Mouse (Mus musculus): Measurements from ENCODE around the gene Rtn4rl1. TPM values are rescaled to one million over a fixed set of nuclear protein-coding genes. Genes with fewer than 3 reads are reported as not detected.
A peak's percentile ranks its signal among the peaks of the same experiment; 100 is the strongest.

The Rtn4rl1 gene
- total RNA-seq, 2 experiments from 2014 or later: 20.3 to 23.2 TPM

DNA sequence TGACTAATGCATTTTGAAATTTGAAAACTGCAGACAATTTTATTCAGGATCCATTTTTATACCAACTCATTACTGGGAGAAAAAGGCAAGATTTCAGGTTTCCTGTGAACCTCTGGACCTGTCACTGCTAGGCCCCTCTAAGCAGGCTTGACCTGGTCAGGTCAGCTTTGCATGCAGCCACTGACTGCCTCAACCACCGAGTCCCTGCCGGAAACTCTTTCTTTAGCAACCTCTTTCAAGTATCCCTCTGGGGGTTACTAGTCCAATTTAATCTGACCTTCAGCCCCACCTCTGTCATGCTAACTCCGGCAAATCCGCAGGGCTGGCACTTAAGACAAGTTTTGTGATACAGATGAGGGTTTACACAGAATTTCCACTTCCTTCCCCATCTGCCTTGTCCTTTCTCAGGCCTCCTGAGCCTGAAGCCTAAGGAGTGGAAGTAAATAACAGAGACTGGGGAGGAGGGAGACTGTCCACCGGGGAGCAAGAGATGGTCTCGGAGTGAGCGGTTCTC, 58.0 kb downstream of the Rtn4rl1 start:
- DNase-seq: no peak

DNA sequence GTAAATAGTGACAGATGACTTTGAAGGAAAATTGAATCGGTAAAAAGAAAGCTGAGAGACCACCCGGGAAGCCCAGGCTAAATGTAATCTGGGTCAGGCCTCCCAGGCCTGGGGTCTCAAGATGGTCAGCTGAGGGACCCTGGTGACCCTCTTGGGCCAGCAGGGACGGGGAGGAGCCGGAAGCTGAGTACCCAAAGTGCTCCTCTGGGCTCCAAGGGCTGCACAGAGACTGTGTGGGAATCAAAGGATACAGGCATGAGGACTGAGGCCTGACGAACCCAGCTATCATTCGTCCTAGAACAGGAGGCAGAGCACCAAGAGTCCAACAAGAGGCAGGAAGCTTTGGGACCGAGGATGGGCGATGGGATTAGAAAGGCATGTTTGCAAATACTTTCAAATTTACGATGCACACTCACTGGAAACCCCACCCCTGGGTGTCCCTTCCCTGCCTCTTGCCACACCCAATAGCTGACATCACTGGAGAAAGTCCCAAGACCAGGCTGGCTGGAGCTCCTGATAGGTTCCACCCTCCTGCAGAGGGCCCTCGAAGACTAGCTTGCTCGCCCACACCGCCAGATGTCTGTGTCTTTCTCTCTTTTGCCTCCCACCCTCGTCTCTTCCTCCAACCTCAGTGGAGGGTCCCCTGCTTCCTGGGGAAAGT, 60.8 kb downstream of the Rtn4rl1 start:
- DNase-seq: peak; percentile 63

DNA sequence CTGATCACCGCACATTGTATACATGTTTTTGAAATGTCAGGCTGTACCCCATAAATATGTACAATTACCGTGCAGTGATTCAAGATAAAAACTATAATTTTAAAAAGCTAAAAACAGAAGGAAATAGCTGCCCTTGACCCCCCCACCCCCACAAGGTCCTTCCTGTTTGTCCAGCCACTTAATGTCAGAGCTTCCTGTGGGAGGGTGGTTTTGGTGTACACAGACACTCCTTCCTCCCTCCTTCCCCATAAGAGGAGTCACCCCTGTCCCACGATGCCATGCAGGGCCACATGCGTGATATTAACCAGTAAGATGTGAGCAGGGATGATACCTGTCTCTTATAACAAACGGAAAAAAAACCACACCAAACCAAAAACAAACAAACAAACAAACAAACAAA, 61.7 kb downstream of the Rtn4rl1 start:
- DNase-seq: no peak

DNA sequence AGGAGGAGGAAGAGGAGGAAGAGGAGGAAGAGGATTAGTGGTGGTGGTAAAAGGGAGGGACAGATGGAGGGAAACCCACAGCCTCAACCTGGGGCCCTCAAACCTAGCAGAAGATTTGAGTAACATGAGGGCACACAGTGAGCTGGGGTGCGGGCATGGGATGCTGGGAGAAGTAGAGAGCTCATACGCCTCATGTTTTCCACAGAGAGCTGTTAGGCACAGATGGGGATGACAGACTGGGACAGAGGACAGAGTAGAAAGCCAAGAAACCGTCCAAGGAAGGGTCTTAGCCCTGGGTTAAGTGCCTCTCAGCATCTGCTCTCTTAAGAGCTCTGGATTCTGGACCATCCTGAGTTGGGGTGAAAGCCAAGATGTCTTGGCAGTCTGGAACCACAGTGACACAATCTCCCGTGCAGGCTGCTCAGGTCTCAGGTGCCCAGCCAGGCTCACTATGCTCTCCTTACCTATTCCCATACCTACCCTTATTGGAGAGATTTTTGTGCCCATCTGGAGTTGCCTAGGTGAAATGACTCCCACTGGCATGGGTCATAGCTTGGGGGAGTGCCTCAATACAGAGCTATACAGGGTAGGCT, 63.6 kb downstream of the Rtn4rl1 start:
- no peak for DNase-seq

DNA sequence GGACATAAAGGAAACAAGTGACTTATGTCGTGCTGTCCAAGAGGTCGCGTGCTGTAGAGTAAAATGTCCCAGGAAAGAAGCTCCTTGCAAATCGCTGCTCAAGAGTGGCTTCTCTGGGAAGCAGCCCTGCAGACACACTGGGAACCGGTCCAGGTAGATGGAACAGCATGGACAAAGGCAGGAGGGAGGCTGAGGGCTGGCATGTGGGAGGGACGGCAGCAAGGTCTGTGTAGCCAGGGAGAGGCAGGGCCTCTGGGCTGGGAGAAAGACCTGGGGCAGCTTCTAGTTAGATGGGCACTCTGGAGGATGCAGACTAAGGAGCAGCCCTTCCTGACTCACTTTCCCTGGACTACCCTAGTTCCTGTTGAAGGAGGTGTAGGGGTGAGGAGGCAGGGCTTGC, 65.8 kb downstream of the Rtn4rl1 start:
- DNase-seq: peak; percentile 53

DNA sequence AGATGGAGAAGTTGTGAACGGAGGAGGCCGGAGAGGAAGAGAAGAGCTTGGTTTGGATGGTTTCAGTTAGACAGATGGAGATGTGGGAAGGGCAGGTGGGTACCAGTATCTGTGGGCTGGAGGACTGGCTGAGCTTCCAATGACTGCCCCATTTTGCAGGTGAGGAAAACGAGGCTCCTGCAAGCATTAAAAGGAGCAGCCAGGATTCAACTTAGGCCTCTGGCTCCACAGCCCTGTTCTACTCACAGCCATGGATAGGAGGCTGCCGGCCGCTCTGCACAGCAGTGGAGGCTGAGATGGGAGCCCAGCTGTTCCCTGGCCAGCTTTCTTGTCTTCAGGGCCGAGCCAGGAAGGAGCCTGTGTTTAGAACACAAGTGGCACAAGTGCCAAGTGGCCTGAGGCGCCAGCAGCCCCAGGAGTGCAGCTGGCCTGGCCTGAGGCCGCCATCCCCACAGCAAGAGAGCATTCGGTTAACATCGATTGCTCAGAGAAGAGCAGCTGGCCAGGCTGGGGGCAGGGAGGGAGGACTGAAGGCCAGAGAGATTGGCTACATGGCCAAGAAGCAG, 66.5 kb downstream of the Rtn4rl1 start:
- DNase-seq: peak; percentile 49

DNA sequence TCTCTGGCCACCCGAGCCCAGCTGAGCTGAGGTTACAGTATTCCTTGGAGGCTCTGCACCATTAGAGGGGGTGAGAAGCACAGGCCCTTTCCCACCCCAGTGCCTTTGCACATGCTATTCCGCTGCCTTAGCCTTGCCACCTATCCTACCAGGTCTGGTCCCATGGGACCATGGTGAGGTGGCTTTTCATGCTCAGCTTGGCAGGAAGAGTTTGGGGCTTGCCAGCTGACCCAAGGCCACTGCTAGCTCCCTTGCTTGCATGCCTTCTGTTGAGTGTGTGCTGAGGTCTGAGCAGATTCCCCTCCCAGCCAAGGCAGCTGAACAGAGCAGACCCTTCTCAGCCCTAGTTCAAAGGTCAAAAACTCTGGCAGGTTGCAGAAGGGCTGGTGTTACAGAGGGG, 67.4 kb downstream of the Rtn4rl1 start:
- DNase-seq: no peak

DNA sequence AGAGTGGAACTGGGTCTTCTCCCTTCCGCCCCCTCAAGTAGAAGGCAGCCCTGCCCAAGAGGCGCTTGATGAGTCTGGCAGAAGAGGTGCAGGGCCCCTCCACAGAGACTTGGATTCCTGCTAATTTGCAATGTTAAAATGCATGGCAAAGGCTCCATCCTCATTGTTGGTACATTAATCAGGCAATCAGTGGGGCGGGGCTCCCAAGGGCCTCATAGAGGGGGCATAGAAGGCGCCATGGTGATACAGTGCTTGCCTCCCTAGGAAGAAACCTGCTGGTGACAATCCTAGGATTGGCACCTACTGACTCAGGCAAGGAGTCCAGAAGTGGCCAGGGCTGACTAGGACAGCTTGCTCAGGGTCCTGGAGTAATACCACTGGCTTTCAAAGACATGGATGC, 68.1 kb downstream of the Rtn4rl1 start:
- DNase-seq: no peak

DNA sequence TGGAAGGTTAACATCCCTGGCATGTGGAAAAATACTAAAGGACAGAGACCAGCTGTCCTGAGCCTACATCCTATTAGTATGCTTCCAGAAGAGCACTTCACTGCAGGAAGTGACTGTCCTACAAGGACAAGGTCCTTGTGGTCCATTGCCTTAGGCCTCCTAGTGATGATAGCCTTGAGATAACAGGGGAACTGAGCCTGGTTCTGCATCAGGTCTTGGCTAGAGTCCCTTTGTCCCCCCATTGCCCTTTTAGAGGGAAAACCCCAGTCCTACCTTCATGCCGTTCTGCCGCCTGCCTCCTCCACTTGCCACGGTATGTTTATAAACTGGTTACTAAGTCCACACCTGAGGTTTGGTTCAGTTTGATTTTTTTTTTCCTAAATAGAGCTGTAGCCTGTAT, 68.6 kb downstream of the Rtn4rl1 start:
- no peak for DNase-seq

DNA sequence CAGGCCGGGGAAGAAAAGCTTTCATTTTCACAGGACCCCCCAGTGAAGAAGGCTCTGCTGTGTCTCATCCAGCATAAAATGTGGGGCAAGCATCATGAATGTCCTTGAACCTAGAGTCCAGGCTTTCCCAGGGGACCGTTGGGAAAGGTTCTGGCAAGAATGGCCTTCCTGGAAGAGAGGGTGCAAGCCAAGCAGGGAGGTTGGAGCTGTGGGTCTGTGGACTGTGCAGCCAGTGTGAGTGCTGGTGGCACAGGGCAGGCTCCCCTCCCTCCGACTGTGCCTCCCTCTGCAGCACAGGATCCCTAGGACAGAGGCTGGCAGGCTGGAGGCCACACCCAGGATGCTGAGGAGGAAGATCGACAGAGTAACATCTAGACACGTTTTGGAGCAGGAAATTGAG, 69.2 kb downstream of the Rtn4rl1 start:
- no peak for DNase-seq

DNA sequence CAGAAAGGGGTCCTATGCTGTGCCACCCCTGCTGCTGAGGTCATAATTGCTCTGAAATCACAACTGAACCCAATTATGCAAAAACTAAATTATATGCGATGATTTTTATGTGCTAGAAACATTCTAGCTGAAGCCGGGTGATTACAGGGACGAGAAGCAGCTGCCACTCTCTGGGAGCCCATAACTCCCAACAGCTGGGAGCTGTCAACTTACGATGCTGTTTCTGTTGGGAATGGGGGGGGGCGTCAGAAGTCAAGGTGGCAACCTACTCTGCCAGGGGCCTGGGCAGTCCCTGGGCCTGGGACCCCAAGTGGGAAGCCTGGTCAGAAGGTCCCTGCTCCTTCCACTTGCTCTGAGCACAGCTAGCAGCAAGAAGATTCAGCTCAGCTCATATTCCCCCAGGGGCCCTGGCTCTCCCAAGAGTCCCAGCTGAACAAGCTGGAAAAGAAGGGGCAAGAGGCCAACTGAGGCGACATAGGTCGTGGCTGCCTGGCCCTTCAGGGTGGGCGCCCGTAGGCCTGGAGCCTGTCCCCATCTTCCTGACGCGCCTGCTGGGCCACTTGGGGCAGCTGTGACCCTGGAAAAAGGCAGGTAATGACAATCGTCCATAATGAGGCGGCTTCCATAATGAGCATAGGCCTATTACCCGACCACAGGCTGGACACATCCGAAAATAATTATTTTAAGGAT, 69.8 kb downstream of the Rtn4rl1 start:
- peak; percentile 54 for DNase-seq

DNA sequence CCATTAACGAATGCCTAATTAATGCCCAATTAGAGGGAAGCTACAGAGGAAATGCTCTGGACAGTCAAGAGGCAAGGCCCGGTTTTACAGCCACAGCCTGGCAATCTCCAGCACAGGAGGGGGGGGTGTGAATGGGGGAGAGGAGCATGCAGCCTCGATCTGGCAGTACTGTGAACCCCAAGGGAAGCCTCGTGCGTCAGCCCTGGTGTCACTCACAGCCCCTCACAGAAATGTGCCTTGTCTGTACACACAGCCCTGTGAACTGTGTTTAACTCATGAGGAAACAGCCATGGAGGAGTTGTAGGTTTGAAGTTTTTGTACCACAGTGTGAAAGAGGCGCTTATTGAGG, 70.4 kb downstream of the Rtn4rl1 start:
- DNase-seq: peak; percentile 50

DNA sequence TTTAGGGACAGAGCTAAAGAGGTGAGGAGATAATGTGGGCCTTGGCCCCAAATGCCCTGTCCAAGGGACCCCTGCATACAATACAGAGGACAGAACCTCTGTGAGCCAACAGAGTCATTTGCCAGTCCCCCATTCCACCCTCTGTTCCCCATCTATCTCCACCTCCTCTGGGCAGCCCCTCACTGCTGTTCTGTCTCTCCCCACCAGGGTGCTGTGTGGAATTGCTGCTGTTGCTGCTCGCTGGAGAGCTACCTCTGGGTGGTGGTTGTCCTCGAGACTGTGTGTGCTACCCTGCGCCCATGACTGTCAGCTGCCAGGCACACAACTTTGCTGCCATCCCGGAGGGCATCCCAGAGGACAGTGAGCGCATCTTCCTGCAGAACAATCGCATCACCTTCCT, 71.0 kb downstream of the Rtn4rl1 start:
- no peak for DNase-seq

DNA sequence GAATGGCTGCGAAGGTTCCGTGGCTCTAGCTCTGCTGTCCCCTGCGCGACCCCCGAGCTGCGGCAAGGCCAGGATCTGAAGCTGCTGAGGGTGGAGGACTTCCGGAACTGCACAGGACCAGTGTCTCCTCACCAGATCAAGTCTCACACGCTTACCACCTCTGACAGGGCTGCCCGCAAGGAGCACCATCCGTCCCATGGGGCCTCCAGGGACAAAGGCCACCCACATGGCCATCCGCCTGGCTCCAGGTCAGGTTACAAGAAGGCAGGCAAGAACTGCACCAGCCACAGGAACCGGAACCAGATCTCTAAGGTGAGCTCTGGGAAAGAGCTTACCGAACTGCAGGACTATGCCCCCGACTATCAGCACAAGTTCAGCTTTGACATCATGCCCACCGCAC, 72.0 kb downstream of the Rtn4rl1 start:
- DNase-seq: no peak

DNA sequence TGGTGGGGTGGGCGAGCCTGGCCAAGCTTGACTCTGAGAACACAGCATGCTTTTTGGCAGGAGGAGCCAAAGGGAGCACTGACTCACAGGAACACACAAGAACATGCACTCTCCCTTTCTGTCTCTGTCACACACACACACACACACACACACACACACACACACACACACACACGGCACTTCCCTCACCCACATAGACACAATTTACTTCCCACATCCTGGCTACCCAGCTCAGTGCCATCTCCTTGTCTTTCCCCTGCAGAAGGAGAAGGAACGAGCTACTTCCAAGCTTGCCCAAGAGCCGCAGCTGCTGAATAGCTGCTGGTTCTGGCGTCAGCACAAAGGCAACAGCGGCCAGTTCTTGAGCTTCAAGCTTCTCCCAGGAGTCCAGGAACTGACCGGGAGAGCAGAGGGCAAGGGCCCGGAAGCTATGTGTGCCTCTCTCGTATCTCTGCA, 74.3 kb downstream of the Rtn4rl1 start:
- peak; percentile 59 for DNase-seq

DNA sequence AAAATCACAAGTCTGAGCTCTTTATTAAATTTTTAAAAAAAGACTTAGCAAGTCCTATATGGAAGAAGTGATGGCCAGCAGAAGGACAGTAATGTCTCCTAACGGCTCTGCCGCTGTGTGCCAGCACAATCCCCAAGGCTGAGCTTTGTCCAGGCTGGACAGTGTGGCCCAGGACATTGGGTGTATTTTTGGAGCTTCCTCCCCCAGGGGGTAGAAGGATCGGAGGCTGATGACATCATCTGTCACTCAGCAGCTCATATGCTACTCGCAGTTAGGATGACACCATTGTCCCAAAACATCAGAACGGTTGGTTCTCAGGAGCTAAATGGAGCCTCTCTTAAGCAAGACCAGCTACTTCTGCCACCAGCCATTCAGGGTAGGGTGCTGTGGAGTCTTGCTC, 74.9 kb downstream of the Rtn4rl1 start:
- peak; percentile 43 for DNase-seq

DNA sequence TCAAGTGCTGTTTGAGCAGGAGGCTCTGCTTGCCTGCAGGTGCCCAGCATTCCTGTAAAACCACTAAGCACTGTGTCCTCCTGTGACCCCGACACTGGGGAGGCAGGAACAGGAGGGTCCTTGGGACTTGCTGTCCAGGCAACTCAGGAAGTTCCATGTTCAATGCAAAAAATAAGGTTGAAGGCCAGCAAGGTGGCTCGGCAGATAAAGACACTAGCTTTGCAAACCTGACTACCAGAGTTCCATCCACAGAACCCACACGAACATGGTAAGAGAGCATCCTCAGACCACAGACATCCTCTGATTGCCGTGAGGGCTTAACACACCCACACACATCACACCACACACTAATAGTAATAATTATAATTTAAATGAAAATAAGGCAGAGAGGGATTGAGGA, 75.6 kb downstream of the Rtn4rl1 start:
- DNase-seq: no peak

DNA sequence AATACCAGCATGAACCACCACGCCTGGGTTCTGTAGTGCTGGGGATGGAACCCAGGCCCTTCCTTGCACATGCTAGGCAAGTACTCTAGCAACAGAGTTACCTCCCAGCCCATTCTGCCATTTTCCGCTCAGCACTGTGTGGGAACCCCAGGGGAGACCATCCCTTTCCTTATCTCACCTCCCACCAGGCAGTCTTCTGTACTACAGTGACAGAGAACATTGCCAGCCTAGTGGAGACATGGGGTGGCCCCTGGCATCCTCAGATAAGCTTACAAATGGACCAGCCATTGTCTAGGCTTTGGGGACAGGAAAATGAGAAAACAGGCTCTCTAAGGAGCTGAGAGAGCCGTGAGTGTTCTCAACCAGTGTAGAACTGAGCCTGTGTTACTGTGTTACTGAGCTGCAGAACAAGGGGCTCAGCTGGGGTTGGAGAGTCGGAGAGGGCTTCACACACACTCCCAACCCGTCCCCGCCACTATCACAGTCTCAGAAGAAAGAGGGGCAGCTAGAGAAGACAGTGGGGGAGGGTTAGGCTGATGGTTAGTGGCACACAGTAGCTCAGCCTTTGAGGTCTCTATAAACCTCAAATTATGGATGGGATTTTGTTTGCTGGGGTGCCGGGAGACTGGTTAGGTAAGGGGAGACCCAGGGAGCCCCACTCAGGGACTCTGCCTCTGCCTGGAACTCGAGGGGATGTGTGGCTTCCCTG, 76.8 kb downstream of the Rtn4rl1 start:
- DNase-seq: no peak

DNA sequence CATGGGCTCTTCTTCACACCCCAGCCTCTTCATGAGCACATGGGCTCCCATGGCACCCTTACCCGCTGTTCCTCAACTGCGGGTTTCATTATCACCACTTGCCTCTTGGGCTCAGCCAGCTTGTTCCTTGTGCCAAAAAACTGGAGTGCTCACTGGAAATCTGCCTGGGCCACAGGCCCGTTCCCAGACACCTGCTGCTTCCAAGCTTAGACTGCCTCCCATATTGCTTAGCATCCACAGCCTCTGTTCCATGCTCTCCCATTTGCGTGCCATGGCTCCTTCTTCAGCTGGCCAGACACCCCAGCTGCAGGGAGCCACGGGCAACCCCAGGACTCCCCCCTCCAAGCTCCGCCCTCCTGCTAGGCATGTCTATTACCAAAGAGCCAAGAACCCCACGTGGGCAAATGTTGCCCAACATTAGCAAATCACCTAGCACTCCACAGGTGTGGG, 77.4 kb downstream of the Rtn4rl1 start:
- DNase-seq: peak; percentile 70

DNA sequence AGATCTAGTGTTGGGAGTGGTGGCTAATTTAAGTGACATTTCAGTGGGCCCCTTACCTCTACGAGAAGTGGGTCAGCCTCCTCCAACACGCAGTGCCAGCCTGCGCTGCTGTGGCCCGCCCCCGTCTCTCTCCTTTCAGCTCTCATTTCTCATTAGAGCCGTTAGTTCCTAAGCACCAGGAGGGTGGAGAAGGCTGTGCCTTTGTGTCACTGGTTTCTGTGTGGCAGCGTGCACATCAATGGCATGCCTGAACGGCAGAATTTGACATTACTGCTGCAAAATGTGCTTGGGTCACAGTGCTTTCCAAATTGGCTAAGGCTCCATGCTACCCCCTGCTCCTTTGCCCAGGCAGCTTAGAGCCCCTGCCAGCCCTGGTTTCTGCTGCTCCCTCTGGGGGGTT, 79.9 kb downstream of the Rtn4rl1 start:
- DNase-seq: no peak

DNA sequence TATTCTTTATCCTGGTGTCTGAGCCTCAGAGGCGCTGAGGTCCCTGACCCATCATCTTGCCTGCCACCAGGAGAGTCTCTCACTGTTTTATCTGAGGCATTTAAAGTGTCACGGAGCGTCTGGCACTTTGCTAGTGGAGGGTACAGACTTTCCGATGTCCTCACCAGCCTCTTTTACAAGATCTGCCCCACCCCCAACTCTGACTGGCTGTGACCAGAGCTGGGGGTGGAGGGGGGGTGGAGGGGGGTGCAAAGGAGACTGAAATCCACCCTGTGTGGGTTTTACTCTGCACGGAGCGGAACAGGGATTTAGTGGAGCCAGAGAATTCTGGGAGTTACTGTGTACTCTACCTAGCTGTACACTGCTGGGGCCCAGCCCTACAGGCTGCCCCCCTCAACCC, 81.5 kb downstream of the Rtn4rl1 start:
- DNase-seq: peak; percentile 53

DNA sequence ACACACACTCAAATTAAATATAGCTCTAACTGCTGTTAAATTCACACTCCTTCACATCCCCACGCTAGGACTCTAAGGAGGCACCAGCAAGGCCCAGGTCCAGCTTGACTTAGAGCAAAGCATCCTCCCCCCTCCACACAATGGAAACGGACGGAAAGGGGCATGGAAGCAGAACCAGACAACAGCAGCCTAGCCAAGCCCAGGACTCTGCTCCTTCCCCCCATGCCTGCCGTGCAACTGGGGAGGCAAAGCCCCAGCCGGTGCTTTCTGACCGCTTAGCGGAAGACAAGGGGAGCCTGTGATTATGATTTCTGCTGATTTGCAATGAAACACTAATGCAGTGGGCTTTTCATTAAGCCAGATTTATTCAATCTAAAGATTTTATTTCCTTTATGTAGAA, 84.5 kb downstream of the Rtn4rl1 start:
- no peak for DNase-seq

DNA sequence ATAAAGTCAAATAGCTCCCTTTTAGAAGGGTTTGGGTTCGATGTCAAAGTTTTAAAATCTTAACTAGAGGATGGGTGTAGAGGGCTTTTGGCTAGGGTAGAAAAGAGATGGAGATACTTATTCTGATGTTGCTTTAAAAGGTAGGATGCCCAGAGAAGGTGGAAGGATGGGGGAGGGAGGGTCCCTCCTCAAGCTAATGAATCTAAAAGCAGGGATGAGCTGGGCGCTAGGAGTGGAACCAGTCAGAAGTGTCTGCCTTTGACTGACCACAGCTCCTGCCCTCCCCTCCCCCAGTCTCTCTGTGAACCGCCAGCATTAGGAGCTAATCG, 85.4 kb downstream of the Rtn4rl1 start:
- no peak for DNase-seq
